In genomic region chr14:26515802-26516201, GRCm38 (mm10) we compare ENCODE assay signal across 16 mouse cellular contexts. TPM values are rescaled to one million over a fixed set of nuclear protein-coding genes. Genes with fewer than 3 reads are reported as not detected.
DNase-seq lines count a peak whose midpoint lies in the region; ATAC-seq and TF ChIP-seq lines count a peak whose summit lies in the region.
"Had no signal": no experiment of that assay in that cellular context is flagged by ENCODE, and none has a peak within 500 bp of the region (broad histone marks: within the 10 kb centered on the region; RNA-seq: fewer than 3 reads in every experiment).

No protein-coding gene starts in this region.

- no peak overlapping the region for H3K27ac ChIP-seq in lung, embryonic 16.5 days (ENCODE audit: low read length)
- peak overlapping the region; percentile 68 for H3K27ac ChIP-seq in liver, embryonic 13.5 days
- H3K27ac ChIP-seq in hindbrain, embryonic 11.5 days (ENCODE audit: low read depth, low read length): no peak overlapping the region
- H3K27ac ChIP-seq: forebrain, embryonic 12.5 days; limb, embryonic 12.5 days; midbrain, embryonic 15.5 days had no signal

- TF ChIP-seq POLR2A in lung, adult 2 months (IDR thresholded peaks at IDR 0.05; ENCODE audit: borderline replicate concordance, extremely low read depth, low read depth, low read length): no peak

- no peak for TF ChIP-seq CTCF in lung, adult 2 months (IDR thresholded peaks at IDR 0.05; ENCODE audit: insufficient read depth, low read length)

- ATAC-seq in lung, embryonic 16.5 days (ENCODE audit: low read depth): peak; percentile 60; the same call in 1 of the 2 replicates
- peak; percentile 85 for ATAC-seq in liver, embryonic 13.5 days (ENCODE audit: low read depth)
- ATAC-seq in monocyte, adult 5-6 weeks (replicated peaks; ENCODE audit: insufficient number of reproducible peaks, low FRiP score, low TSS enrichment, poor library complexity, severe bottlenecking): peak; percentile 61; the same call in 1 of the 2 replicates
- ATAC-seq in hindbrain, embryonic 11.5 days (ENCODE audit: low FRiP score): no peak
- ATAC-seq: midbrain, embryonic 15.5 days had no signal

- DNase-seq in lung, adult 2 months: no peak
- peak; percentile 48 for DNase-seq in c-Kit-positive CD71-positive TER-119-negative erythroid progenitor cells, embryonic 14.5 days (ENCODE audit: low read depth)
- DNase-seq in liver, embryonic 13.5 days: no peak
- DNase-seq in left cerebral cortex, adult 9 months (ENCODE audit: low spot score in 2 of 2): no peak
- DNase-seq in hindbrain, embryonic 11.5 days (ENCODE audit: low spot score): no peak
- DNase-seq in layer of hippocampus, adult 9-11 months: no peak
- DNase-seq: adrenal gland, postnatal 10 days; cerebellum, adult 18-20 months; heart, postnatal 14 days; kidney, adult 18-20 months; thymus, postnatal 36 days had no signal

- no peak overlapping the region for H3K4me2 ChIP-seq in lung, embryonic 16.5 days (ENCODE audit: low read depth, low read length)
- peak overlapping the region; percentile 45 for H3K4me2 ChIP-seq in liver, embryonic 13.5 days
- H3K4me2 ChIP-seq in hindbrain, embryonic 11.5 days (replicated peaks; ENCODE audit: low read depth, low read length): no peak overlapping the region
- H3K4me2 ChIP-seq: forebrain, embryonic 12.5 days; limb, embryonic 12.5 days; midbrain, embryonic 15.5 days had no signal

- H3K27me3 ChIP-seq in lung, embryonic 16.5 days (ENCODE audit: control insufficient read depth, insufficient read depth, low read depth, low read length): no peaks in the 10 kb centered on the region
- H3K27me3 ChIP-seq in liver, embryonic 13.5 days: no peaks in the 10 kb centered on the region
- no peaks in the 10 kb centered on the region for H3K27me3 ChIP-seq in hindbrain, embryonic 11.5 days (ENCODE audit: control insufficient read depth, insufficient read depth, low read length)
- H3K27me3 ChIP-seq: forebrain, embryonic 12.5 days; limb, embryonic 12.5 days; midbrain, embryonic 15.5 days had no signal

- no peak overlapping the region for H3K9ac ChIP-seq in lung, embryonic 16.5 days (ENCODE audit: low read length)
- 0 out of 2 replicates have a peak overlapping the region, but pooled peaks have one; percentile 44 for H3K9ac ChIP-seq in liver, embryonic 13.5 days
- H3K9ac ChIP-seq in hindbrain, embryonic 11.5 days (ENCODE audit: low read depth, low read length): no peak overlapping the region
- H3K9ac ChIP-seq: forebrain, embryonic 12.5 days; limb, embryonic 12.5 days; midbrain, embryonic 15.5 days had no signal

- no peaks in the 10 kb centered on the region for H3K9me3 ChIP-seq in lung, embryonic 16.5 days (ENCODE audit: control insufficient read depth, low read length)
- no peaks in the 10 kb centered on the region for H3K9me3 ChIP-seq in liver, embryonic 13.5 days (replicated peaks)
- H3K9me3 ChIP-seq in hindbrain, embryonic 11.5 days (ENCODE audit: control insufficient read depth, low read length): no peaks in the 10 kb centered on the region
- H3K9me3 ChIP-seq: forebrain, embryonic 12.5 days; limb, embryonic 12.5 days; midbrain, embryonic 15.5 days had no signal

- WGBS in lung, embryonic 16.5 days: 39% methylated on average over 9 of the region's 9 CpGs
- WGBS in lung, adult 2 months: 35% methylated on average over 9 of the region's 9 CpGs
- 6% methylated on average over 9 of the region's 9 CpGs for WGBS in liver, embryonic 13.5 days (ENCODE audit: insufficient replicate concordance)
- whole genome bisulfite sequencing in hindbrain, embryonic 11.5 days: 92% methylated on average over 9 of the region's 9 CpGs

- no peaks in the 10 kb centered on the region for H3K4me1 ChIP-seq in lung, embryonic 16.5 days (replicated peaks; ENCODE audit: control insufficient read depth, insufficient read depth, low read length)
- peaks cover 8% of the 10 kb centered on the region for H3K4me1 ChIP-seq in lung, adult 2 months (ENCODE audit: control insufficient read depth, insufficient read depth, low read length)
- H3K4me1 ChIP-seq in liver, embryonic 13.5 days (replicated peaks): peaks cover 31% of the 10 kb centered on the region
- no peaks in the 10 kb centered on the region for H3K4me1 ChIP-seq in hindbrain, embryonic 11.5 days (replicated peaks; ENCODE audit: control insufficient read depth, insufficient read depth, low read length)
- H3K4me1 ChIP-seq: forebrain, embryonic 12.5 days; limb, embryonic 12.5 days had no signal

- H3K4me3 ChIP-seq in lung, embryonic 16.5 days (ENCODE audit: low read length): no peak overlapping the region
- no peak overlapping the region for H3K4me3 ChIP-seq in lung, adult 2 months (replicated peaks; ENCODE audit: extremely low read depth, low read depth, low read length)
- H3K4me3 ChIP-seq in liver, embryonic 13.5 days (replicated peaks): peak overlapping the region; percentile 3; the same call in 1 of the 2 replicates
- no peak overlapping the region for H3K4me3 ChIP-seq in hindbrain, embryonic 11.5 days (ENCODE audit: low read depth, low read length)
- H3K4me3 ChIP-seq: forebrain, embryonic 12.5 days; limb, embryonic 12.5 days; midbrain, embryonic 15.5 days had no signal

- 0 out of 2 replicates have a peak, but pooled peaks cover 3% of the 10 kb centered on the region for H3K36me3 ChIP-seq in lung, embryonic 16.5 days (ENCODE audit: control insufficient read depth, insufficient read depth, low read length)
- H3K36me3 ChIP-seq in liver, embryonic 13.5 days: peaks cover 3% of the 10 kb centered on the region; the same call in 1 of the 2 replicates
- no peaks in the 10 kb centered on the region for H3K36me3 ChIP-seq in hindbrain, embryonic 11.5 days (ENCODE audit: control insufficient read depth, insufficient read depth, low read length)
- H3K36me3 ChIP-seq: forebrain, embryonic 12.5 days; limb, embryonic 12.5 days; midbrain, embryonic 15.5 days had no signal

RNA-seq across cellular contexts. Expression of gene Slmap, which starts 18.9 kb away (rescaled TPM):
- 22.8 and 23.5 TPM in 2 replicates for polyA plus RNA-seq in lung, embryonic 16.5 days (2015; fragmentation: Nextera tagmentation; extraction: Ambion mirVana)
- 22.8 and 25.0 TPM in 2 replicates for polyA plus RNA-seq in lung, adult 2 months (2012; rRNA removed)
- 10.2 and 12.1 TPM in 2 replicates for polyA plus RNA-seq in liver, embryonic 13.5 days (2015; fragmentation: Nextera tagmentation; extraction: Ambion mirVana)
- total RNA-seq in monocyte, adult 5-6 weeks (2017): 76.2 to 135 TPM (median 95.9 TPM) in 3 replicates
- 20.8 and 24.0 TPM in 2 replicates for polyA plus RNA-seq in hindbrain, embryonic 11.5 days (2014; fragmentation: Nextera tagmentation; extraction: Ambion mirVana)

RNA-seq across cellular contexts. Expression of gene Dennd6a, which starts 57.9 kb away (rescaled TPM):
- 26.4 and 27.2 TPM in 2 replicates for polyA plus RNA-seq in lung, embryonic 16.5 days (2015; fragmentation: Nextera tagmentation; extraction: Ambion mirVana)
- polyA plus RNA-seq in lung, adult 2 months (2012; rRNA removed): 14.4 and 15.8 TPM in 2 replicates
- 12.4 and 14.4 TPM in 2 replicates for polyA plus RNA-seq in liver, embryonic 13.5 days (2015; fragmentation: Nextera tagmentation; extraction: Ambion mirVana)
- total RNA-seq in monocyte, adult 5-6 weeks (2017): 28.5 to 43.1 TPM (median 32.7 TPM) in 3 replicates
- polyA plus RNA-seq in hindbrain, embryonic 11.5 days (2014; fragmentation: Nextera tagmentation; extraction: Ambion mirVana): 35.1 and 38.0 TPM in 2 replicates
